Mouse (Mus musculus) c-Kit-positive CD71-positive TER-119-positive erythroid progenitor cells, embryonic 14.5 days (primary cell): ENCODE results near the gene Mrps34.
A peak's percentile ranks its signal among the peaks of the same experiment; 100 is the strongest.

Source experiments
- DNase-seq: peaks from one replicate; pipeline ENCODE4 v3.0.0-alpha.2; 2013; ENCODE audit warnings: low spot score

The Mrps34 gene

GRCm38 (mm10) chr17:24881738-24882440 is 13.0 kb upstream of the Mrps34 start:
- no peak for DNase-seq

GRCm38 (mm10) chr17:24884391-24884790 is 10.5 kb upstream of the Mrps34 start:
- DNase-seq: no peak

GRCm38 (mm10) chr17:24885356-24886133 is 9.4 kb upstream of the Mrps34 start:
- no peak for DNase-seq

GRCm38 (mm10) chr17:24886134-24886931 is 8.6 kb upstream of the Mrps34 start, which contains the start of the genes Nubp2 and Spsb3:
Gene Nubp2, minus strand, starts transcription at chr17:24886349.
Gene Spsb3, plus strand, starts transcription at chr17:24886643.
- DNase-seq: peak; percentile 98

DNA sequence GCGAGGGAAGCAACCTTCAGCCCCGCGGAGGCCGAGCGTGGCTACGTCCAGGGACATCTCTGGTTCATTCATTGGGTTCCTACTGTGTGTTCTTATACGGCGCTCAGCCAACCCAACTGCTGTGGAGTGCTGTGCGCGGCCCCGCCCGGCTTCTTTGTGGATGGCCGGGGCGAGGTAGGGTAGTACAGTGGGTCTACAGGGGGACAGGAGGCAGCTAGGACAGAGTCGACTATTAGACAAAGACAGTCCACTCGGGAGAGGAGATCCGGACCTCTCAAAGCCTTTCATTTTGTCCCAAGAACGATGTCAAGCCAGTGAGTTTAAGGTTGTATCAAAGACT is 8.0 kb upstream of the Mrps34 start:
- DNase-seq: peak; percentile 29

DNA sequence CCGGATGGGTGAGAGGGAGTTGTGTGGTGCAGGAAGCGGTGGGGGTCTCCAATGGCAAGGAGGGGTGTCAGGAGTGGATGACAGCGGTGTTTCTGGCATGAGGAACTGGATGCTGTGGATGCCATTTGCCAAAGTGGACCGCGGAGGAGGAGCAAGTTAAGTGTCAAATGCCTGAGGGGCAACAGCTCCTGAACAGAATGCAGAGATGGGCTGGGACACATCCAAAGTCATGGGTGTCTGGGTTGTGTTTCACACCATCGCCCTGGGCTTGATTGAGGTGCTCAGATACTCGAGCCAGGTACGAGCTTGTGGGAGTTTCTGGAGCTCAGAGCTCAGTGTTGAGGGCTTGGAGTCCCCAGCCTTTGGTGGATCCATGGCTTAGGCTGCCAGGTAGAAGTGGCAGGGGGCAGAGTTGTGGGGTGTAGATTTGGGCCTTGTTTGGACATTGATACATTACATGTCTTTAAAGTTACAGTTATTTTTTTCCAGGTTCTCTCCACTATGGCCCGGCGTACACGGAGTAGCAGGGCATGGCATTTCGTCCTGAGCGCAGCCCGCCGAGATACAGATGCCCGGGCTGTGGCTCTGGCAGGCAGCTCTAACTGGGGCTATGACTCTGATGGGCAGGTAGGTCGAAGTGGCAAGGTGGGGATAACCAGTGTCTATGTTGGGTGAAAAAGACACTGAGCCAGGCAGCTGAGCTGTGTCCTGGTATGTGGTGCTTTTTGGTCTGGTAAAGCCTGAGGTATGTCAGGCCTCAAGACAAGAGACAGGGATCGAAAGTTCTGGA is 7.4 kb upstream of the Mrps34 start:
- no peak for DNase-seq

DNA sequence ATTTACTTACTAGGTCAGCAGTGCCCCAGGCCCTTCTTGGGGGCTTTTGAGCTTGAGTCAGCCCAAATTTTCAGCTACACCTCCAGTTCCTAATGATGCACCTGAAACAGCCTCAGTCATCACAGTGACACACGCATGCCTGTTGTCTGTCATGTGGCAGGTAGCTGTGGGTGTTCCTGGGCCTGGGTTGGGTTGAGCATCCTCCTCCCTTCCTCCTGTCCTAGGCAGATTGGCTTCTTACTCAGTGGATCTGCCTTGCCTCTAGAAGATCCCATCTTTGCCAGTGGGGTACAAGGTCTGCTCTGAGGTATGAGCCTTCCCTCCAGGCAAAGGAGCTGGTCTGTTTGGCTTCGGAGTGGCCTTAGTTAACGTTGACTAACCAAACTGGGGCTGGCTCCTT is 6.1 kb upstream of the Mrps34 start:
- DNase-seq: no peak

DNA sequence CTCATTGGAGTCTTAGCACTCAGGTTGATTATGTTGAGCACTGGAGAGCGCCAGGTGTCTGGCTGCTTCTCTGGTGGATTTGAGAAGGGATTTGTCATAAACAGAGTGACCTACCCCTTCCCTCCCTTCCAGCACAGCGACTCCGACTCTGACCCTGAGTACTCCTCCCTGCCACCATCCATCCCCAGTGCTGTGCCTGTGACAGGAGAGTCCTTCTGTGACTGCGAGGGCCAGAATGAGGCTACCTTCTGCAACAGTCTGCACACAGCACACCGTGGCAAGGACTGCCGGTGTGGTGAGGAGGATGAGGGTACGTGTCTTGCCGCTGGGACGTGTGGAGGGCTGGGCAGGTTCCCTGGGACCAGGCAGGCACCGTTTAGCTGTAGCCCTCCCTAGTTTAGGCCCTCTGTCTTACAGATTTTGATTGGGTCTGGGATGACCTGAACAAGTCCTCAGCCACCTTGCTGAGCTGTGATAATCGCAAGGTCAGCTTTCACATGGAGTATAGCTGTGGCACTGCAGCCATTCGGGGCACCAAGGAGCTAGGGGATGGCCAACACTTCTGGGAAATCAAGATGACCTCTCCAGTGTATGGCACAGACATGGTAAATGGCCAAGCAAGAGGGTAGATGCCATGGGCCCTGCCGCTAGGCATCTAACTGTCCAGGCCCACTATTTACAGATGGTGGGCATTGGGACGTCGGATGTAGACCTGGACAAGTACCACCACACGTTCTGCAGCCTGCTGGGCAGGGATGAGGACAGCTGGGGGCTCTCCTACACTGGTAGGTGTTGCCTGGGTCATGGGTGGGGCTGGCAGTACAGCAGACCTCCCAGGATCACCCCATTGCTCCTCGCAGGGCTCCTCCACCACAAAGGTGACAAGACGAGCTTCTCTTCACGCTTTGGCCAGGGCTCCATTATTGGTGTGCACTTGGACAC is 4.5 kb upstream of the Mrps34 start:
- no peak for DNase-seq

- DNase-seq: no peak
Measured at GRCm38 (mm10) chr17:24891321-24891720, 3.6 kb upstream of the Mrps34 start.

DNA sequence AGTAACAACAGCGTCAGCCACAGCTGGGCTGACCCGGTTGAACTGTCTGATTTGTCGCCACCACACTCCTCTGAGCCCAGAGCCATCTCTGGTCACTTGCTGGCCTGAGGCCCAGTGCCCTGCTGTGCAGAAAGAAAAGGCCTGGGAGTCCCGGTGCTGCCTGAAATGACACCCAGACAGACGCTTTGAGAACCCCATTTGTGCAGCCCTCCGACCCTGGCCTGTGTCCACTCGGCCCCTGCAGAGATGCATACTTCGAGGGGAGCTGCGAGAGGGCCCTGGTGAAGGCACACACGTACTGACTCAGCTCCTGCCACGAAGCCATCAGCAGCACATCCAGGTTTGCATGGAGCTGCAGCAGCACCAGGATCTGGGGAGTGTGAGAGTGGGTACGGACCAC is 2.1 kb upstream of the Mrps34 start:
- DNase-seq: no peak

DNA sequence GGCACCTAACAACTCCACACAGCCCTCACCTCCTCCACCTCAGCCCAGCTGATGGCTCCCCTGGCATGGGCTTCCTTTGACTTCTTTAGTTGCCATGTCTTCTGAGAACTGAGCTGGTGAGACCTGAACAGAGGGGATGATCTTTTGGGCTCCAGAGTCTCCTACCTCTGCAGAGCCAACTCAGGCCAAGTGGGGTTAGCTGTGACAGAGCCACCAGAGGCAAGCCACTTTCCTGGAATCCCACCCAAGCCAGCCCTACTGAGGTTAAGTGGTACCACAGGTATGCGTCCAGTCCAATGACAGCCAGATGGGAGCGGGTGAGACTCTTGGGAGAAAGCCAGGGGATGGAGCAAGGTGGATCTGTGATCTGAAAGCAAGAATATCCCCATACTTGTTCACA is 1.6 kb upstream of the Mrps34 start:
- DNase-seq: no peak

DNA sequence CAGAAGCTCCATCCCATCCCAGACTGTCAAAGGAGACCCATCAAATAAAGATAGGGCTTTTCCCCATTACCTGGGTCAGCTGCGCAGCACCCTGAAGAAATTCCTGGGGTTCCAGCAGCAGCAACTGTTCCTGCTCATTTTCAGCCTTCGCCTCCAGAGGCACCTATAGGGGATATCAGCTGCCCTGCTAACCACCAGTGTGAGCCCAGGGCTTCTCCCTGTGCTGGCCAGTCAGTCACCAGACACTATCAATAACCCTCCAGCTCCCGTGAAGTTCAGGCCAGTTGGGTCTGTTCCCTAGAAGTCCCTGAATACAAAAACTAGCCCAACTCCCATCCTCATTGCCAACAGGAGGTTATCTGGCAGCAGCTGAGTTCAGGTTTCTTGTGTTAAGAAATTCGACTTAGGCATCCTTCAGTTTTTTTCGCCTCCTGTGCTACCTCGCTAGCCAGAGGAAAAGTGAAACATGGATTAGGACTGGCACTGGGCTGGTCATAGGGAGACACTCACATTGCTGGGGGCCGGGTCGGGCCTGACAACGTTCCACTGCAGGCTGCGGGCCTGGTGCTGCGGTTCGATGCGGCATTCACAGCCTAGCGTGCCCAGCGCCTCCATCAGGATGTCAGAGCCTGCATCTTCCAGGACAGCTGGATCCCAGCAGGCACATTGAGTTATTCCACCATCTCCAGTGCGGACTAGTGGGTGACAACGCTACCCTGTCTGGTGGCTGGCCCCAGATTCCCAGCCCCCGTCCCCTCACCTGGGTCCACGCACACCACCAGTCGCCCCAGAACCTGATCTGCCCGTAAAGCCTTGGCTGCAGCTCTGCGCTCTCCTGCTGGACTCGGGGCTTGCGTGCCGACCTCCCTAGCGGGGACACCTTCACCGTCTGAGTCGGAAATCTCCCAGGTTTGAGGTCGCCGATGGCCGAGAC is 588 bp upstream of the Mrps34 start:
- peak; percentile 43 for DNase-seq

DNA sequence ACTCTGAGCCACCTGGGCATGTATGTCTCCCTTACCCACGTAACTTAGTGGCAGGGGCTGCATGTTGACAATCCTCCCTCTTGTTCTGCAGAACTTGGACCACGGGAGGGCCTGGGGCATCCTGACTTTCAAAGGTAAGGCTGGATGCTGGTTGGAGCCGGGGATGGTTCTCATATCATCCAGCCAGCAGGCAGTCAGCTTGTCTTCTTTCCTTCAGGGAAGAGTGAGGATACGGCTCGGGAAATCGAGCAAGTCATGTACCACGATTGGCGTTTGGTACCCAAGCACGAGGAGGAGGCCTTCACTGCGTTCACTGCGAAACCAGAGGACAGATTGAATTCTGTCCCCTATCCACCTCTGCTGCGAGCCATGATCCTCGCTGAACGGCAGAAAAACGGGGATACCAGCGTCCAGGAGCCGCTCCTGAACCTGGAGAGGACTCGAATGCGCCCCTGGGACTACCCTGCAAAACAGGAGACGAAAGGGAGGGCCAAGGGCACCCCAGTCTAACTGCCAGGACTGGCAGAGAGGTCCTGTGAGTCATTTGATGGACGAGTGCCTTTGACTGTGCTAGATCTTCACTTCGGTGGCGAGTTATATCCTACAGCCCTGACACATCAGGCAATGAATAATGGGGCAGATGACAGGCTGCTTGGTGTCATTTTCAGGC is 790 bp downstream of the Mrps34 start:
- peak; percentile 33 for DNase-seq

DNA sequence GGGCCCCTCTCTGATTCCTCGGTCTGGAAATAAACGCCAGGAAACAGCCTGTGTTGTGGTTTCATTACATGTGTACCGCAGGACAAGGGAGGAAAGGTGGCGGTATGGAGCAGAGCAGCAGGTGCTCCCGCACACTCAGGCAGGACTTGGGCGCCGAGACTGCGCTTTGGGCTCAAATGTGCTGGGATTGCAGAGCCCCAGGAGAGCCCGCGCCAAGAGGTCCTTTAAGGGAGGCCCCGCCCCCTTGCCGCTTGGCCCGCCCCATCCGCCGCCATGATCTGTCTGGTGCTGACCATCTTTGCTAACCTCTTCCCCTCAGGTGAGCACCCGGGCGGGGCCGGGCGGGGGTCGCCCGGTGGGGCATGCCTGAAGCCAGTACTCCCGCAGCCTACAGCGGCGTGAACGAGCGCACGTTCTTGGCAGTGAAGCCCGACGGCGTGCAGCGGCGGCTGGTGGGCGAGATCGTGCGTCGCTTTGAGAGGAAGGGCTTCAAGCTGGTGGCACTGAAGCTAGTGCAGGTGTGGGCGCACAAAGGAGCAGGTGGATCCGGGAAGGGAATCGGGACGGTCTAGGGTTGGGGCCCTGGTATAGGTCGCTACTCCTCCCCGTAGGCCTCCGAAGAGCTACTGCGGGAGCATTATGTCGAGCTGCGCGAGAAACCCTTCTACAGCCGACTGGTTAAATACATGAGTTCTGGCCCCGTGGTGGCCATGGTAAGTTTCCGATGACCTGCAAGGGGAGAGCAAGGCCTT is 1.5 kb downstream of the Mrps34 start, which contains the start of gene Nme3:
Gene Nme3 (plus strand): TSS at position 260 of the 752 bp plus-strand sequence.
- peak; percentile 79 for DNase-seq

GRCm38 (mm10) chr17:24896993-24897269 is 2.0 kb downstream of the Mrps34 start:
- no peak for DNase-seq

- no peak for DNase-seq
Measured at GRCm38 (mm10) chr17:24897600-24897999, 2.7 kb downstream of the Mrps34 start.

DNA sequence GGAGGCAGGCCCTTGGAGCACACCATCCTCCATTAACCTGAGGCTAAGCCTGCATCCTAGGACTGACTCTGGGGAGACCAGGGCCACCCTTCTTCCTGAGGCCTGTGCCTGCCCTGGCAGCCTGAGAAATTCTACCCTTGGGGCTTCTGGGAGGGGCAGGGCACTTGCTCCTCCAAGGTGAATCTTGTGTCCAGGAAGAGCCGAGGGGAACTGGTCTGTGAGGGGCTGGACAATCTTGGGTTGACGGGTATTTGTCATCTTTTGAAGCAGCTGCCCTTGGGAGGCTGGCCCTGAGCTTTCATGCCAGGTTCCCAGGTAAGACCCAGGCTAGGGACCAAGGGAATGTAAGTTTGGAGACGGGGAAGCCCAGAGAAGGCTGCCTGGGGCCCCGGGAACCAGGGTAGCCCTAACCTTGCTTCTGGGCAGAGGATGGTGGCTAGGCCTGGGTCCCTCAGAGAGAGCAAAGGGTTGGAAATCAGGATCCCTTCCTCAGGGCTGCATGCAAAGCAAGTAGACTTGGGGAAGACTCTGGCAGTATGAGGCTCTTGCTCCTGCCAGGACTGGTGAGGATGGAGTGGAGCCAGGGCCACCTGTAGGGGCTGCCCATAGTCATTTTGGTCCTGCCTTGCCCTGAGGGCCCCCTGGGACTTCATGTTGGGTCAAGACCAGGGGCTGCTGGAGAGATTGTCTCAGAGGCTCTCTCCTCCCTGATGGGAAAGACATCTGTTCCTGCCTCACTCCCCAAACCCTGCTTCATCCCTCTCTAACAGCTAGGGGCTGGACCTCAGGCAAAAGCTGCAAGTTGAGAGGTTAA is 3.3 kb downstream of the Mrps34 start:
- no peak for DNase-seq

- no peak for DNase-seq
Measured at GRCm38 (mm10) chr17:24899153-24899552, 4.2 kb downstream of the Mrps34 start.
